Mouse (Mus musculus): ENCODE measurements around the gene 5730455P16Rik.

- TF ChIP-seq POLR2A (IDR thresholded peaks at IDR 0.05; ENCODE audit: borderline replicate concordance, extremely low read depth, insufficient read depth, insufficient read length, poor library complexity, severe bottlenecking) = no peak
- TF ChIP-seq CTCF (IDR thresholded peaks at IDR 0.05; ENCODE audit: borderline replicate concordance, extremely low read depth, insufficient read depth, insufficient read length) = no peak
Measured at GRCm38 (mm10) chr11:80421421-80422047, 43.7 kb upstream of the 5730455P16Rik start.

Measured in brain, embryonic 14.5 days (tissue).